Mouse (Mus musculus) left cerebral cortex, postnatal 36 days (tissue): ENCODE measurements around the gene Mpdu1. TPM values are rescaled to one million over a fixed set of nuclear protein-coding genes. Genes with fewer than 3 reads are reported as not detected.
A peak's percentile ranks its signal among the peaks of the same experiment; 100 is the strongest.
"Not testable (repeated sequence)": the region's sequence is repeated elsewhere in the genome, so short reads cannot be mapped to it uniquely, and the experiment has no call there.

Experiments used
- DNase-seq, 2 experiments: peaks; one replicate each; pipeline ENCODE4 v3.0.0; 2021 to 2022; ENCODE audit warnings: low spot score in 2 of 2, mixed read lengths in 1 of 2
- intact Hi-C: fragments of 180-260 bp; cut with DNase I; formaldehyde crosslinking; loops from one replicate; pipeline ENCODE4 v1.15.1; 2025
- total RNA-seq, 2 experiments: library from RNA; stranded (reverse); gene quantifications; 2 replicates each; pipeline ENCODE4 v1.2.3; 2021

Mpdu1 gene
- total RNA-seq = 10 to 100 TPM; 59.8 to 62.3 TPM

DNA sequence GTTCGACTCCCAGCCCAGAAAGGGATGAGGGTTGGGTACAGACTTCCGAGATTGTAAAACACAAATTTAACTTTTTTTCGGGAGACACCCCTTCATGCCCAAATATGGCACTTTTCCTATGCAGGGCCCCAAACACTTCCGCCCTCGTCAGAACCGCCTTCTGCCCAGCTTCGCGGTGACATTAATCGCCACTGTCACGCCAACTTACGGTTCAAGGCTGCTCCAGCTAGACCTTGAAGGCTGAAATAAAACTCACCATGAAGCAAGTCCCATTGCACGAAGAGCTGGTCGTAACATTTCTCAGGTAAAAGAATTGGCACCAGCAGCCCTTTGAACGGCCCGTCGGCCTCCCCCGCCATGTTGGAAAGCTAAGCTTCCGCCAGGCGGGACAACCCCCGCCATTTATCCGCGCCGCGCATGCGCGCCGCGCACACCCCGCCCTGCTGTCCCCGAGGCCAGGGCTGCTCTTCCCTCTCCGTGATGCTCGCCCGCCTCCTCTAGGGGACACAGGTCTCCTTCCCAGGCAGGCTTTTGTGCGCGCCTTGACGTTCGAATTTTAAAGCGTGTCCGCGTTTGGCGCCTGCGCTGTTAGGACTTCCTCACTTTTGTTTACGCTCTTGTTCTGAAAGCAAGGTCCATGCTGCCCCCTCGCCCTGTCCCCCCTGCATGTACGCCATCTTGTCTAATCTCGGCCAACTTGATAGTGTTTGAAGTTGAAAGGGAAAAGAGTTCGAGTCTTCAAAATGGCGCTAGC, at the start of gene Mpdu1:
Mpdu1 (minus strand) TSS at position 430 of the 754 bp plus-strand sequence.
- DNase-seq = peak; percentile 93 to 96
- intact Hi-C loops = no loop called here

DNA sequence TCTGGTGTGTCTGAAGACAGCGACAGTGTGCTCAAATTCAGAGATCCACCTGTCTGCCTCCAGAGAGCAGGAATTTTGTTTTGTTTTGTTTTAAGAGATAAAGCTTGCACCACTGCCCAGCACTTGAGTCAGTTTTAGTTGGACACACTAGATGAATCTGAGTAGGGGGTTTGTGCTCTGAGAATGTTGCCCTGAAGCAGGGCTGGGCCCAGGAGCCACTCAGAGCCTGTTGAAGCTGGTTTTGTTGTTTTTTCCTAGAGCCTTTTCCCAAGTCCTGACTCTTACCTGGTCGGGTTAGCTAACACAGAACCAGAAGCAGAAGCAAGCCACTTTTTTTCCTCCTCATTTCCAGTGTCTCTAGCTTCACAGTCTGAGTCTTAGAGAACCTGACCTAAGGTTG, 48.6 kb upstream of the Mpdu1 start:
- intact Hi-C loops = no loop called here
- no peak for DNase-seq

DNA sequence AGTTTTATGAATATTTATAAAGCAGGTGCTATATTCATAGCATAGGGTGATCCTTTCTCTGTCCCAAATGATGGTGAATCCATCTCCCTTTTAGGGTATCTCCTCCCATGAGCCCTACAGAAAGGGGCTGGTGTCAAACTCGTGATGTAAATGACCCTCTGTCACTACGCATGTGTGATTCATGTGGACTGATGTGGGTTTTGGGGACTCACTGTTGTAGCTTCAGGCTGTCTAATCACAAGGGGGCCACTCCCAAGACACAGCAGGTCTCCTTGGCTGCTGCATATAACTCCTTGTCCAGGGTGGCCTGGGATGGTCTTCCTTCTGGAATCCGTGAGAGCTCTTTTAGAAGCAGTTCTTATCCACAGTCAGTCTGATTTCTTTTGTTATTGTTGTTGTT, 48.0 kb upstream of the Mpdu1 start:
- intact Hi-C loops = no loop called here
- DNase-seq = no peak

DNA sequence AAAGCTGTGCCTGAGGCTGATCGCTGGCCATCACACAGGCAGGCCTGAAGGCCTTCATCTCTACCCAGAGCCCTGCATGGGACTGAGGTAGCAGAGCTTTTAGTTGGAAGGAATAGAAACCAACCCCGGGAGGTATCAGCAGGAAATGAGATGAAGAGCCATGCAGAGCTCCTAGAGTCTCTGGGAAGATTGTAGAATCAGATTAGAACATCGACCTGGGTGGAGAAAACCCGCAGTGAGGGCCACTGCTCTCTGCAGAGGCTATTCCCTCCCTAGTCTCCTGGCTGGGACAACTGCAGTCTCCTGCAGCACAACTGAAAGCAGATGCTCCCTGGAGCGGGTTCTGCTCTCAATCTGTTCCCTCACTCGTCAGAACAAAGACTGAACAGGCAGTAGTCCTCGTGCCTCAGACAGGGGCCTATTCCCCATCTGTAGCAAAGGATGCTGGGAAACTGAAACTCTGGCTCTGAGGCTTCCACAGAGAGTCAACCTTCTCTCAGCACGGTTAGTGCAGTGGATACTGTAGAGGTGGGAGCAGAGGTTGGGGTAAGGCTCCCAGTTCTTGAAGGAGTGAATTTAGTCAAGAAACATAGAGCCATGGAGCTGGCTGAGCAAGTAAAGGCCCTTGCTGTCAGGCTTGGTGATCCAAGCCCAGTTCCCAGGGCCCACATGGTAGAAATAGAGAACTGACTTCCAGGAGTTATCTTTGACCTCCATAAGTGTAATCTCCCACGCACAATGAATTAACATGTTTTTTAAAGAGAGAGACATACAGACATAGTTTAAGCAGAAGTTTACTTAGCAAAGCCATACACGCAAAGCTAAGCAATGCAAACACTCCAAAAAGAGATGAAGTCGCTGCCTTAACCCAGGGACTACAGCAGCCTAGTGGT, 47.4 kb upstream of the Mpdu1 start:
- no peak for DNase-seq
- intact Hi-C loops = no loop called here

DNA sequence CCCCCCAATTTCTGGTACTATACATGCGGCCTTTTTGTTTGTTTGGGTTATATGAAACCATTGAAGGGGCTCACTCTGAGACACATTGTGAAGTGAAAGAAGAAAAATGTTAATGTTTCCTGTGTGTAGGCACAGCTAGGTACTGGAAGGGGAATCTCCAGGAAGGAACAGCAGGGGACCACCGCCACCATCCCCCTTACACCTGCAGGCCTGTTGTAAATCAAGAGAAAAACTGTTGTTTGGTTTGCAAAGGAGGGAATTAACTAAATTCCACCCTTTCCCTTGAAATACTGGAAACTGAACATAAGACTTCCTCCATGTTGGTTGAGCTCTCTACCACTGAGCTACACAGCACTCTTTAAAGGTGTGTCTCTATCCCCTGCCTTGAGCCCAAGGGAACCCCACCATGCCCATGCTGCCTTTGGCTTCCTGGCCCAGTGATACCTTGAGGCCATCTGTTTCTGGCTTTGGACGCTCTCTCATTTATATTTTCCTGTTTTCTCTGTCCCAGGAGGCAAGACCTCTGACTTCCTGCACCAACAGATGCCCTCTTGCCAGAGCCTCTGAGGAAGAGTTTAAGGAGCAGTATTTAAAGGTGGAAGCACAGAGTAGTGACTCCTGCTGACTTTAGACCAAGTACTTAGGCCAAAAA, 46.3 kb upstream of the Mpdu1 start:
- intact Hi-C loops = no loop called here
- no peak for DNase-seq

DNA sequence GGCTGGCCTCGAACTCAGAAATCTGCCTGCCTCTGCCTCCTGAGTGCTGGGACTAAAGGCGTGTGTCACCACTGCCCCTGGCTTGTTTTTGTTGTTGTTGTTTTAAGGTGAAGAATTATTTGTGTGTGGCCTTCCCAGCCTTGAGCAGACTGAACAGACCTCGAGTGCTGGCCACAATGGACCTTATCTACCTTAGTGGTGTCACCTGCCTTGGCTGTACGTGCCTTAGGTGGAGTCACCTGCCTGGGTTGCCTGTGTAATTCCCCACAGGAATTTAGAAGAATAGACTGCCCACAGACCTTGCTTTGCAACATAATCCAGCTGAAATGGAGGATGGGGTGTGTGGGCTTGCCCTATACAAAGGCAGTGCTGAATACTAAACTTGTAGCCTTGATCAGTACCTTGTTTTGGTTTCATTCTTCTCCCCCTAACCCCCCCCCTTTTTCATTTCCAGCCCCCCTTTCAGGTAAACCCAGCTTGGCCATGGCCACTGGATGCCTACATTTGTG, 45.5 kb upstream of the Mpdu1 start:
- intact Hi-C loops = no loop called here
- DNase-seq = no peak

DNA sequence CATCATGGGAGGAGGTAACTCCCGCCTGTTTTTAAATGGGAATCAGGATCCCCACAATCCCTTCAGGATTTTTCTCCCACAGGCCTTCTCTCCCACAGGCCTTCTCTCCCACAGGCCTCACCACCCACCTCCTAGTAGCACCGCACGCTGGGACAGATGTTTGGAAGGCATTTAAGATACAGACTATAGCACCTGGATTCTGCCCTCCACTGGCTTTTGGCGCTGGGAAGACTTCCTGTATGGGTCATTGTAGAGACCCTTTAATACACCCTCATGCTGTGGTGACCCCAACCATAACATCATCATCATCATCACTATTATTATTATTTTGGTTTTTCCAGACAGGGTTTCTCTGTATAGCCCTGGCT, 45.0 kb upstream of the Mpdu1 start:
- intact Hi-C loops = no loop called here

DNA sequence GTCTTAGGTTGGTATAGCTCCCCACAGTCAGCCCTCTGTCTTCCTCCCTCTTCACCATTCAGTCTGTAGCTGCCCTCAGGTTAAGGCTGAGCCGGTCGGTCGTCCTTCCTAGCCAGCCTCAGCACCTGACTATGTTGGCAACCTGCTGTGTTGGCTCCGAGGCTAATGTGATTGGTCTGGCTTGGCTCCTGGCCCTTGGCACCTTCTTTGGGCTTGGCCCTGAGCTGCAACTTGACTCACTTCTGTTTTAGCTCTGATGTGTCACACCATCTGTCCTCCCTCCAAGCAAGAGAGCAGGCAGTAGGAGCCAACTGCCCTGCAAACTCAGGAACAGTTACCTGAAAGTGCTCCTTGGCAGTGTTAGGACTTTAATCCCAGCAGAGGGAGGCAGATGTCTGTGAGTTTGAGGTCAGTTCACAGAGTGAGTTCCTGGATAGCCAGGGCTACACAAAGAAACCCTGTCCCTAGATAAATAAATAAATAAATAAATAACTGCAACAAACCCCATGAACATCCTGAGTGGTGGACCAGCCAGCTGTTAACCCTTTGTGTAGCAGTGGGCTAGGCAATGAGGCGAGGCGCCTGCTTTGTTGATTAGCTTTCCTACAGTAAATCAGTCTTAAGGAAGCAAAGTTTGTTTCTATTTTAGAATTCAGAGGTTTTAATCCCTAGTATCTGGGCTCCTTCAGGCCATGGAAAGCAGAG, 44.5 kb upstream of the Mpdu1 start:
- DNase-seq = peak in 1 of 2 experiments; percentile 39
- intact Hi-C loops = no loop called here

More for the DNA sequence above, 45.0 kb upstream of the Mpdu1 start:
- DNase-seq = no peak

DNA sequence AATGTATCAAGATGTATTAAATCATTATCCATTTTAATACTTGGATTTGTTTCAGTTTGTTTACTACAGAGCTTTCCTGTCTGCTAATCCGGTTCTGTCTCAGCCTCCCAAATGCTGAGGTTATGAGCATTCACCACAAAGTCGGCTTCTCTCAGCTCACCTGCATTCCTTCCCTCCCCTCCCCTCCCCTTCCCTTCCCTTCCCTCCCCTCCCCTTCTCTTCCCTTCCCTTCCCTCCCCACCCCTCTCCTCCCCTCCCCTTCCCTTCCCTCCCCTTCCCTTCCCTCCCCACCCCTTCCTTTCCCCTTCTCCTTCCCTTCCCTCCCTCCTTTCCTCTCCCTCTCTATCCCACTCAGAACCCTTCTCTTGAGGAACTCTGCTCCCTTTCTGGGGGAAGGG, 42.2 kb upstream of the Mpdu1 start:
- intact Hi-C loops = no loop called here
- no peak for DNase-seq

DNA sequence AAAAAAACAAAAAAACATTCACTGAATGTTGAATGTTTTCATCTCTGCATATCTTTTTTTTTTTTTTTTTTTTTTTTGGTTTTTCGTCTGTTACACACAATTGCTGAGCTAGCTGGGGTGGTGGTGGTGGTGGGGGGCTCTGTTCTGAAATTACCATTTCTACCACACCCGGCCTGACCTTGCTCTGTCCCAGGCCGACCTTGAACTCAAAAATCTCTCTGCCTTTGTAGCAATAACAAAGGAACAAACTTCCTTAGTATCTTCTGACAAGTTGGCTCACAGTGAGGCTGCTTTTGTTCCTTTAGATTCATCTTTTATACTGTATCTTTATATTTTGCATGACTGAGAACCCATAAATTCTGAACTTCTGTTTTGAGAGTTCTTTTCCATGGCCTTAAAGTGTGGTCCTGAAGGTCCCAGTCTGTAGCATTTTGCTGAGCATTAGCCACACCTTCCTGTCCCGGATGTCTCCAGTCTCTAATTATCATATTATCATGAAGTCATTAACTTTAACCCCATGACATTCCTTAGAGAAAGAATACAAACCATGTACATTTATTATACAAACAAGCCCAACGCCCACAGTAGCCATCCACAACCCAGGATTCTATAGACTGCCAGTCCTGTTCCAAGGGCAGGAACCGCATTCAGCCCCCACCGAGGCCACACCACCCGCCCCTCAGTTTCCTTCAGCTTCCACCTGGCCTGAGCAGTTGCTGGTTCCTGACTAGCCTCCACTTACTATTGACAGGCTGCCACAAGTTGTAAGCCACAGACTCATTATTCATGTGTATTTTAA, 41.6 kb upstream of the Mpdu1 start:
- DNase-seq = no peak

DNA sequence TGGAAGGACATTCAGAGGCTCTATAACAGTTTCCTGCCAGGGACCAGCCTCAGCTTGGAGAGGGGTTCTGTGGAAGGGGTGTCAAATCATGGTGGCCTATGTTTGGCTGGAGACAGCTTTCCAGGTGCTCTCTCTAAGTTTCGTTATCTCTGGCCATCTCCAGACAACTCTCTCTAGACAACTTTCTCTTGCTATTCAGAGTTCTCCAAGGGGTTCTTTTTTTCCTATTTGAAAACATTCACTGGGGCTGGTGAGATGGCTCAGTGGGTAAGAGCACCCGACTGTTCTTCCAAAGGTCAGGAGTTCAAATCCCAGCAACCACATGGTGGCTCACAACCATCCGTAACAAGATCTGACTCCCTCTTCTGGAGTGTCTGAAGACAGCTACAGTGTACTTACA, 40.9 kb upstream of the Mpdu1 start:
- intact Hi-C loops, DNase-seq: not testable (repeated sequence)

More for the DNA sequence above, 41.6 kb upstream of the Mpdu1 start:
- intact Hi-C loops = no loop called here

DNA sequence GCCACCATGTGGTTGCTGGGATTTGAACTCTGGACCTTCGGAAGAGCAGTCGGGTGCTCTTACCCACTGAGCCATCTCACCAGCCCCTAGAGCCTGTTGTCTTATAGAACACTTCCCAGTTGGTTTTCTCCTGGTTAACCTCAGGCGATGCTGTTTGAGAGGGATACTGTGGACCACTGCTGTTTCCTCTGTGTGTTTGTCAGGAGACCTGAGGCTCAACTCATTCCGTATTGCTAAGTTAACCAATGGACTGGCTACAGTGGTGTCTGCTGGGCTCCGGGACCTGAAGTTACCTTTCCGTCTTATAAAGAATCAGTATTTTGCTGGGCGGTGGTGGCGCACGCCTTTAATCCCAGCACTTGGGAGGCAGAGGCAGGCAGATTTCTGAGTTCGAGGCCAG, 40.4 kb upstream of the Mpdu1 start:
- intact Hi-C loops, DNase-seq: not testable (repeated sequence)

DNA sequence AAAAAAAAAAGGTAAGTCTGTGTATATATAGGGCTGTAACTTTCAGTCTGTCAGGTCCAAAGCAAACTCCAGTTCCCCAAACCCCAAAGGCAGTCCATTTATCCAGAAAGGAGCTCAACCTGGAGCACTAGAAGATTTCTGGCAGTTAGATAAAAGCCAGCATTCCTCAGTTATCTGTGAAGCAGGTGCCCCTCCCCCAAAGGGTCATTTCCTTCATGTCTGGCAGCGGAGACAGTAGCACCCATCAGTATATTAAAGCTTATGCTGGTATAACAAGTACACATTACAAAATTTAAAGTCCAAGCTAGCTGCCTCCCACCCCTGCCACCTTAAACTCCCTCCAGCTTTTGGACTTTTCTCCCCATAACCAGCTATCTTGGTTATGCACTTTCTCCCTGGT, 37.2 kb upstream of the Mpdu1 start:
- DNase-seq = no peak
- intact Hi-C loops = no loop called here

DNA sequence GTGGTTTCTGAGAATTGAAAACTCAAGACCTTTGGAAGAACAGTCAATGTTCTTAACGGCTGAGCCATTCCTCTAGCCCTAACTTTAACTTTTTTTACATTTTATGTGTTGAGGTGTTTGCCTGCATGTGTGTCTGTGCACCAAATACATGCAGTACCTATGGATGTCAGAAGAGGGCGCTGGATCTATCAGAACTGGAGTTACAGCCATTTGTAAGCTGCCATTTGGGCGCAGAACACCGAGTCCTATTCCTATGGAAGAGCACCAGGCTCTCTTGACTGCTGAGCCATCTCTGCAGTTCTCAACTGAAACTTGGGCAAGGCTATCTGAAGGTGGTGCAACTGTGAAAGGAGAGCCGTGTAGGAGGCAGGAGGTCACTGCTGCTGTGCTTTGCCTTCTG, 36.1 kb upstream of the Mpdu1 start:
- DNase-seq = no peak
- intact Hi-C loops = no loop called here

DNA sequence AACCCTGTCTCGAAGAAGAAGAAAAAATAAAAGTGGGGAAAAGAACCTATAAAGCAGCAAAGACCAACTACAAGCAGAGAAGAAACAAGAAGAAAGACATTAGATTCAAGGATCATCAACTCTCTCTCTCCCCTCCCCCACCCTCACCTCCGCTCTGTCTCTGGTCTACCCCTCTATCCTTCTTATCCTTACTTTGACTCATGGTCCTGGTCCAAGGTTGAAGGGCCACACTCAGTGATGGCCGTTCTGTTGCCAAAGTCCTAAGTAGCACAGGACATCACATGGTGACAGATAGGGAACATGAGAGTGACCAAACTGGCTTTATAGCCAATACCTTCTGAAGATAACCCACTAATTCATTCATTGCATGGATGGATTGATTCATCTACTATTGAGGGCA, 35.0 kb upstream of the Mpdu1 start:
- DNase-seq = no peak
- intact Hi-C loops = no loop called here

DNA sequence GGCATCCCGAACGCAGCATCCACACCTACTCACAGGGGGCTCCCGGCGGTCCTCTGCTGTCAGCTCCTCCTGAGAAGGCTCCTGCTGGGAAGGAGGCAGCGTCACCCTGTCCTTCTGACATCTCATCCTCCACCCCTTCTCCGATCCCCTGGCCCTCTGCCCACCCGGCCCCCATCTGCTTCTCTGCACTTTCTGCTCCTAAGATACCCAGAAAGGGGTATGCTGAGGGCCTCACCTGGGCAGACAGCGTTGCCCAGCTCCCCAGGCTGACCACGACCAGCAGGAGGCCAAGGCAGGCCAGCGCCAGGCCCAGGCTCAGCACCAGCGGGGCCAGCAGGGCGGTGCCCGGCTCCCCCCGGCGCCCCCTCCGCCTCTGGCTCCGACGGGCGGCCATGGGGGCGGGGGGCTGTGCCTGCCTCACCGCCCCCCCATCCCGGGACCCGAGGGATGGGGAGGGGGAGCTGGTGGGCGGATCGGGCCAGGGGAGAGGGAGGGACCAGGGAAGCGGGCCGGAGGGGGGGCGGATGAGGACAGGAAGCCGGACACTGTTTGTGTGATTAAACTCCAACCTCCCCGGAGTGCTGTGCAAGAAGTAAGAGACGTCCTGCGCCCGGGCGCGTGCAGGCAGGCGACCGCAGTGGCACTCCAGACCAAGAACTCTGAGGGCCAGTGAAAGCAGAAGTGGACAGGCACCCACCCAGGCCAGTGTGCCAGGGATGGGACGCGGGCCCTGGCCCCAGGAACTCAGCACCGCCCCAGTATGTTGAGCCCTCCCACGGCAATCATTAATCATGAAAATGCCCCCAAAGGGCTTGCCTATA, 33.1 kb upstream of the Mpdu1 start, which contains the start of the genes Tnfsf12 and Tnfsfm13:
Tnfsf12 (minus strand) TSS at position 489 of the 821 bp plus-strand sequence.
Tnfsfm13 (minus strand) TSS at position 738 of the 821 bp plus-strand sequence.
- DNase-seq = peak in 1 of 2 experiments; percentile 26
- intact Hi-C loops = no loop called here

DNA sequence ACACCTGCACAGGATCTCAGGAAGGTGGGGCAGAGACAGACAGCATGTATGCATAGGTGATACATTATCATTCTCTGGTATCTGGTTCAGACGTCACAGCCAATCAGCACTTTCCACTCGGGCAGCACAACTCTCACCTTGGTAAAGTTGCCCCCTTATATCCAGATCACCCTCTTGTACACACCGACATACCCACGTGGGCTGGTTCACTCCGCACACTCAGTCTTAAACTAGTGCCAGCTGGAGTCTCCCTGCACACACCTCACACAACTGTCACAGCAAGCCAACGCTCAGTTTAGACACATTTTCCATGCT, 32.6 kb upstream of the Mpdu1 start:
- peak; percentile 52 to 58 for DNase-seq
- intact Hi-C loops = no loop called here

DNA sequence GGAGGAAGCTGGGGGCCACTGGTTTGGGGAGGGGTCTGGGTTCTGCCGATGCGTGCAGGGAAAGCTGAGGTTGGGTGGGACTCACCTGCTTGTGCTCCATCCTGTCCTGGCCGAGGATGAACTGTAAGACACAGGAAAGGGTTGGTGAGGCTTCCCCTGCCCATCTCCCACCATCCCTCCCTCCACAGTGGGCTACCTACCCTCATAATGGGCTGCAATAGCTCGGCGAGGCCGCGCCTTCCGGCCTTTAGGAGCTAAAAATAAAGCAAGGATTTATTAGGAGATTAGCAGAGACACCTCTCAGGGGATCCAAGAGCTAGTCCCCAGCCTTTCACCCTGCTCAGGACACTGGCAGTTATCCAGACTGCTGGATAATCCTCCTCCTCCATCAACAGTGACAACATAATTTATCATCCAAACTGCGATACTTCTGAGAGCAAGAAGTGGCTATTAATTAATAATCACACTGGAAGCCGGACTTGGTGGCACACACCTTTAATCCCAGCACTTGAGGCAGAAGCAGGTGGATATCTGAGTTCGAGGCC, 31.1 kb upstream of the Mpdu1 start:
- DNase-seq = no peak
- intact Hi-C loops = no loop called here
